Mouse (Mus musculus) cortical plate, adult 2 months (tissue): Measurements from ENCODE around the gene Emc10.
A peak's percentile ranks its signal among the peaks of the same experiment; 100 is the strongest.

Experiments used
- CTCF ChIP-seq: fragments of 200-500 bp; IDR thresholded peaks from 2 replicates; pipeline ENCODE4 v1.5.1; 2011; ENCODE audit warnings: mild to moderate bottlenecking, control low read depth, low read length; ENCODE audit not compliant: insufficient read depth; ENCODE audit errors: extremely low read depth
- POLR2A ChIP-seq: fragments of 200-500 bp; IDR thresholded peaks from 2 replicates; pipeline ENCODE4 v1.6.1; 2011; ENCODE audit warnings: mild to moderate bottlenecking, low read length, control low read depth; ENCODE audit not compliant: insufficient read depth; ENCODE audit errors: extremely low read depth

- TF ChIP-seq POLR2A (peak; percentile 39; the same call in 1 of the 2 replicates), CTCF (no peak)
Measured at GRCm38 (mm10) chr7:44442407-44442821, 53.9 kb downstream of the Emc10 start.
